Mouse (Mus musculus): ENCODE measurements at regions not wholly inside any gene's neighbourhood (a gene's known extent, or its start where the extent isn't known, plus 50 kb on each side); places are given as distances from the start of the nearest gene placed in this dataset.

- Histone ChIP-seq H3K36me3 (ENCODE audit: control insufficient read depth, insufficient read depth) (no peaks in the 10 kb centered on the region), H3K27me3 (ENCODE audit: control insufficient read depth, insufficient read depth, low read length) (no peaks in the 10 kb centered on the region), H3K27ac (ENCODE audit: low read length) (no peak overlapping the region), H3K4me2 (ENCODE audit: low read depth, low read length) (no peak overlapping the region), H3K9me3 (replicated peaks; ENCODE audit: control insufficient read depth, low read length) (no peaks in the 10 kb centered on the region), H3K9ac (ENCODE audit: low read length) (no peak overlapping the region), H3K4me1 (ENCODE audit: control insufficient read depth, insufficient read depth, low read length) (peaks cover 3% of the 10 kb centered on the region), H3K4me3 (ENCODE audit: low read length) (no peak overlapping the region)
- no peak for ATAC-seq (replicated peaks; ENCODE audit: extremely low read depth, insufficient read depth, low FRiP score)
- 92% methylated on average over 3 of the region's 3 CpGs for WGBS
Observed at GRCm38 (mm10) chr8:8254446-8254845, 406.6 kb downstream of the Efnb2 start.

- H3K4me3 ChIP-seq (ENCODE audit: low read length), result no peak overlapping the region
- H3K9ac ChIP-seq (ENCODE audit: low read length), result no peak overlapping the region
- no peak for ATAC-seq (replicated peaks; ENCODE audit: extremely low read depth, insufficient read depth, low FRiP score)
- H3K36me3 ChIP-seq (ENCODE audit: control insufficient read depth, insufficient read depth), result no peaks in the 10 kb centered on the region
- peaks cover 5% of the 10 kb centered on the region; the same call in 1 of the 2 replicates for H3K4me1 ChIP-seq (ENCODE audit: control insufficient read depth, insufficient read depth, low read length)
- H3K27me3 ChIP-seq (ENCODE audit: control insufficient read depth, insufficient read depth, low read length), result no peaks in the 10 kb centered on the region
- H3K27ac ChIP-seq (ENCODE audit: low read length), result no peak overlapping the region
- H3K4me2 ChIP-seq (ENCODE audit: low read depth, low read length), result no peak overlapping the region
- WGBS, result 69% methylated on average over 1 of the region's 1 CpGs
- H3K9me3 ChIP-seq (replicated peaks; ENCODE audit: control insufficient read depth, low read length), result no peaks in the 10 kb centered on the region
Observed at GRCm38 (mm10) chr8:8244599-8244998, 416.4 kb downstream of the Efnb2 start.

GRCm38 (mm10) chr8:8241755-8242501 is 419.1 kb downstream of the Efnb2 start:
- no peak overlapping the region for H3K4me2 ChIP-seq (ENCODE audit: low read depth, low read length)
- peaks cover 5% of the 10 kb centered on the region; the same call in 1 of the 2 replicates for H3K4me1 ChIP-seq (ENCODE audit: control insufficient read depth, insufficient read depth, low read length)
- H3K27me3 ChIP-seq (ENCODE audit: control insufficient read depth, insufficient read depth, low read length), result no peaks in the 10 kb centered on the region
- no peak overlapping the region for H3K4me3 ChIP-seq (ENCODE audit: low read length)
- peak; percentile 72 for ATAC-seq (replicated peaks; ENCODE audit: extremely low read depth, insufficient read depth, low FRiP score)
- WGBS, result 26% methylated on average over 3 of the region's 3 CpGs
- no peak overlapping the region for H3K27ac ChIP-seq (ENCODE audit: low read length)
- no peaks in the 10 kb centered on the region for H3K9me3 ChIP-seq (replicated peaks; ENCODE audit: control insufficient read depth, low read length)
- no peak overlapping the region for H3K9ac ChIP-seq (ENCODE audit: low read length)
- H3K36me3 ChIP-seq (ENCODE audit: control insufficient read depth, insufficient read depth), result no peaks in the 10 kb centered on the region

- ATAC-seq (replicated peaks; ENCODE audit: extremely low read depth, insufficient read depth, low FRiP score), result 0 out of 2 replicates have a peak, but pooled peaks have one; percentile 32
- no peak overlapping the region for H3K9ac ChIP-seq (ENCODE audit: low read length)
Observed at GRCm38 (mm10) chr8:8241051-8241688, 419.9 kb downstream of the Efnb2 start.

GRCm38 (mm10) chr8:8239489-8239888 is 421.6 kb downstream of the Efnb2 start:
- 50% methylated on average over 12 of the region's 12 CpGs for WGBS
- ATAC-seq (replicated peaks; ENCODE audit: extremely low read depth, insufficient read depth, low FRiP score), result no peak
- Histone ChIP-seq H3K27ac (ENCODE audit: low read length) (no peak overlapping the region), H3K4me3 (ENCODE audit: low read length) (no peak overlapping the region), H3K4me2 (ENCODE audit: low read depth, low read length) (peak overlapping the region; percentile 21), H3K27me3 (ENCODE audit: control insufficient read depth, insufficient read depth, low read length) (no peaks in the 10 kb centered on the region), H3K36me3 (ENCODE audit: control insufficient read depth, insufficient read depth) (no peaks in the 10 kb centered on the region), H3K9me3 (replicated peaks; ENCODE audit: control insufficient read depth, low read length) (no peaks in the 10 kb centered on the region), H3K9ac (ENCODE audit: low read length) (no peak overlapping the region), H3K4me1 (ENCODE audit: control insufficient read depth, insufficient read depth, low read length) (peaks cover 5% of the 10 kb centered on the region; the same call in 1 of the 2 replicates)

More at GRCm38 (mm10) chr8:8241051-8241688, 419.9 kb downstream of the Efnb2 start:
- H3K27ac ChIP-seq (ENCODE audit: low read length), result no peak overlapping the region
- no peak overlapping the region for H3K4me2 ChIP-seq (ENCODE audit: low read depth, low read length)
- H3K4me3 ChIP-seq (ENCODE audit: low read length), result no peak overlapping the region
- no peaks in the 10 kb centered on the region for H3K27me3 ChIP-seq (ENCODE audit: control insufficient read depth, insufficient read depth, low read length)
- H3K4me1 ChIP-seq (ENCODE audit: control insufficient read depth, insufficient read depth, low read length), result peaks cover 5% of the 10 kb centered on the region; the same call in 1 of the 2 replicates
- 80% methylated on average over 9 of the region's 9 CpGs for WGBS
- H3K36me3 ChIP-seq (ENCODE audit: control insufficient read depth, insufficient read depth), result no peaks in the 10 kb centered on the region
- no peaks in the 10 kb centered on the region for H3K9me3 ChIP-seq (replicated peaks; ENCODE audit: control insufficient read depth, low read length)

- no peak overlapping the region for H3K4me3 ChIP-seq (ENCODE audit: low read length)
- H3K9ac ChIP-seq (ENCODE audit: low read length), result no peak overlapping the region
- no peaks in the 10 kb centered on the region for H3K27me3 ChIP-seq (ENCODE audit: control insufficient read depth, insufficient read depth, low read length)
- no peak for ATAC-seq (replicated peaks; ENCODE audit: extremely low read depth, insufficient read depth, low FRiP score)
- H3K27ac ChIP-seq (ENCODE audit: low read length), result no peak overlapping the region
- H3K9me3 ChIP-seq (replicated peaks; ENCODE audit: control insufficient read depth, low read length), result no peaks in the 10 kb centered on the region
- no peak overlapping the region for H3K4me2 ChIP-seq (ENCODE audit: low read depth, low read length)
- peaks cover 5% of the 10 kb centered on the region; the same call in 1 of the 2 replicates for H3K4me1 ChIP-seq (ENCODE audit: control insufficient read depth, insufficient read depth, low read length)
- WGBS, result 37% methylated on average over 6 of the region's 6 CpGs
- no peaks in the 10 kb centered on the region for H3K36me3 ChIP-seq (ENCODE audit: control insufficient read depth, insufficient read depth)
Observed at GRCm38 (mm10) chr8:8238051-8238450, 423.0 kb downstream of the Efnb2 start.

GRCm38 (mm10) chr8:8233616-8234015 is 427.4 kb downstream of the Efnb2 start:
- WGBS, result 63% methylated on average over 3 of the region's 3 CpGs
- Histone ChIP-seq H3K27ac (ENCODE audit: low read length) (no peak overlapping the region), H3K4me3 (ENCODE audit: low read length) (no peak overlapping the region), H3K27me3 (ENCODE audit: control insufficient read depth, insufficient read depth, low read length) (no peaks in the 10 kb centered on the region), H3K9ac (ENCODE audit: low read length) (no peak overlapping the region), H3K4me1 (ENCODE audit: control insufficient read depth, insufficient read depth, low read length) (no peaks in the 10 kb centered on the region), H3K4me2 (ENCODE audit: low read depth, low read length) (no peak overlapping the region), H3K36me3 (ENCODE audit: control insufficient read depth, insufficient read depth) (no peaks in the 10 kb centered on the region), H3K9me3 (replicated peaks; ENCODE audit: control insufficient read depth, low read length) (no peaks in the 10 kb centered on the region)
- ATAC-seq (replicated peaks; ENCODE audit: extremely low read depth, insufficient read depth, low FRiP score), result no peak

- WGBS, result 75% methylated on average over 4 of the region's 4 CpGs
- Histone ChIP-seq H3K27ac (ENCODE audit: low read length) (no peak overlapping the region), H3K9me3 (replicated peaks; ENCODE audit: control insufficient read depth, low read length) (no peaks in the 10 kb centered on the region)
Observed at GRCm38 (mm10) chr8:8233156-8233555, 427.9 kb downstream of the Efnb2 start.

GRCm38 (mm10) chr8:8231996-8232632 is 428.9 kb downstream of the Efnb2 start:
- no peak overlapping the region for H3K27ac ChIP-seq (ENCODE audit: low read length)
- no peaks in the 10 kb centered on the region for H3K36me3 ChIP-seq (ENCODE audit: control insufficient read depth, insufficient read depth)
- H3K4me2 ChIP-seq (ENCODE audit: low read depth, low read length), result no peak overlapping the region
- no peak overlapping the region for H3K4me3 ChIP-seq (ENCODE audit: low read length)
- H3K27me3 ChIP-seq (ENCODE audit: control insufficient read depth, insufficient read depth, low read length), result no peaks in the 10 kb centered on the region
- WGBS, result 88% methylated on average over 13 of the region's 13 CpGs
- ATAC-seq (replicated peaks; ENCODE audit: extremely low read depth, insufficient read depth, low FRiP score), result no peak
- no peak overlapping the region for H3K9ac ChIP-seq (ENCODE audit: low read length)
- H3K9me3 ChIP-seq (replicated peaks; ENCODE audit: control insufficient read depth, low read length), result no peaks in the 10 kb centered on the region
- no peaks in the 10 kb centered on the region for H3K4me1 ChIP-seq (ENCODE audit: control insufficient read depth, insufficient read depth, low read length)

More at GRCm38 (mm10) chr8:8233156-8233555, 427.9 kb downstream of the Efnb2 start:
- H3K4me2 ChIP-seq (ENCODE audit: low read depth, low read length), result no peak overlapping the region
- no peak overlapping the region for H3K4me3 ChIP-seq (ENCODE audit: low read length)
- H3K4me1 ChIP-seq (ENCODE audit: control insufficient read depth, insufficient read depth, low read length), result no peaks in the 10 kb centered on the region
- ATAC-seq (replicated peaks; ENCODE audit: extremely low read depth, insufficient read depth, low FRiP score), result no peak
- no peak overlapping the region for H3K9ac ChIP-seq (ENCODE audit: low read length)
- no peaks in the 10 kb centered on the region for H3K27me3 ChIP-seq (ENCODE audit: control insufficient read depth, insufficient read depth, low read length)
- H3K36me3 ChIP-seq (ENCODE audit: control insufficient read depth, insufficient read depth), result no peaks in the 10 kb centered on the region

All from heart, embryonic 16.5 days (tissue).